Mouse (Mus musculus) bone marrow macrophage, adult 2 months (primary cell): Measurements from ENCODE around the gene Hist1h4a. TPM values are rescaled to one million over a fixed set of nuclear protein-coding genes. Genes with fewer than 3 reads are reported as not detected.

ENCODE experiments used
- H3K27ac ChIP-seq: 2 replicates; pipeline ENCODE4 v1.5.1; 2012; ENCODE audit warnings: low read depth, low read length; ENCODE audit not compliant: insufficient read depth
- H3K4me1 ChIP-seq: 2 replicates; pipeline ENCODE4 v1.6.1; 2012; ENCODE audit warnings: low read length; ENCODE audit not compliant: control insufficient read depth, insufficient read depth
- H3K4me3 ChIP-seq: 2 replicates; pipeline ENCODE4 v1.5.1; 2012; ENCODE audit warnings: mild to moderate bottlenecking, low read length, moderate library complexity; ENCODE audit not compliant: insufficient read depth
- CTCF ChIP-seq: IDR thresholded peaks from 2 replicates; pipeline ENCODE4 v1.5.1; 2012; ENCODE audit warnings: low read depth, mild to moderate bottlenecking, low read length, moderate library complexity
- POLR2A ChIP-seq: IDR thresholded peaks from 2 replicates; pipeline ENCODE4 v1.6.1; 2012; ENCODE audit warnings: mild to moderate bottlenecking, low read depth, low read length, borderline replicate concordance
- polyA plus RNA-seq: library from polyadenylated mRNA; stranded (reverse); fragments of >200 nt; gene quantifications from 2 replicates; pipeline ENCODE4 v1.2.4, GENCODE M21; 2012; ENCODE audit not compliant: missing spikeins, insufficient read depth, insufficient read length

The Hist1h4a gene
- polyA plus RNA-seq, 1 experiment: not detected

DNA sequence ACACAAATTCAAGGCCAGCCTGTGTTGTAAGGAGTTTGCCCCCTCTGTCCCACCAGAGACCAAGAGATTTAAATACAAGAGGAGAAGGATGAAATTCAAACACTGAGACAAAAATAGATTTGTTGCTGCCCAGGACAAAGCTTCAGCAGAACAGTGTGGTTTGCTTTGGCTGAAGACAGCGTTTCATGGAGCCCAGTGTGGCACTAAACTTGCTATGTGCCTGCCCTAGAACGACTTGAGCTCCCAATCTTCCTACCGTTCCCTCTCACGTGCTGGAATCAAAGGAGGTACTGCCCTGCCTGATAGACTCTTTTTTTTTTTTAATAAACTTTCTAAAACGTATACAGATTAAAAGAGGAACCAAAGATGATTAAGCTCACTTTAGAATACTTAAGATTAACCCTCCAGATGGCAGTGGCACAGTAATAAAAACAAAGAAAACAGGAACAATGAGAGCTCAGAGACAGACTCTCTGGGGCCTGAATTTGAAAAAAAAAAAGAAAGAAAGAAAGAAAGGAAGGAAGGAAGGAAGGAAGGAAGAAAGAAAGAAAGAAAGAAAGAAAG lies 7.9 kb upstream of the Hist1h4a start:
- H3K4me1 ChIP-seq: peaks cover 17% of the 10 kb centered on the region
- peak overlapping the region; percentile 83 for H3K27ac ChIP-seq
- TF ChIP-seq POLR2A (no peak), CTCF (no peak)
- peak overlapping the region; percentile 7; the same call in 1 of the 2 replicates for H3K4me3 ChIP-seq

DNA sequence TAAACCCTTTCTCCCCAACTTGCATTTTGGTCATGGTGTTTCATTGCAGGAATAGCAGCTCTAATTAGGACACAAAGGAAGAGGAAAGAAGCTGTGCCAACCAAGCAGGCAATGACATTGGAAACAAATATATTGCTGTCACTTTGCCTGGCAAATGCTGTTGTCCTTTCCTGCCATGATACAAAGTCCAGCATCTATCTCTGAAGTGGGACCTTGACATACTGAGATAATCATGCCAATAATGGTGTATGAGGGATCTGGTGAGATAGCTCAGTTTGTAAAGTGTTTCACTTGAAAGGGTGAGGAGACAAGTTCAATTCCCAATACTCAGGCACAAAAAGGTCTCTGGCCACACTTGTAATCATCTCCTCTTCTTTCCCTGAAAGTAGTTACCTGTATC lies 5.7 kb upstream of the Hist1h4a start:
- H3K4me1 ChIP-seq: peaks cover 25% of the 10 kb centered on the region
- H3K27ac ChIP-seq: no peak overlapping the region
- no peak overlapping the region for H3K4me3 ChIP-seq
- no peak for TF ChIP-seq POLR2A
- TF ChIP-seq CTCF: no peak

DNA sequence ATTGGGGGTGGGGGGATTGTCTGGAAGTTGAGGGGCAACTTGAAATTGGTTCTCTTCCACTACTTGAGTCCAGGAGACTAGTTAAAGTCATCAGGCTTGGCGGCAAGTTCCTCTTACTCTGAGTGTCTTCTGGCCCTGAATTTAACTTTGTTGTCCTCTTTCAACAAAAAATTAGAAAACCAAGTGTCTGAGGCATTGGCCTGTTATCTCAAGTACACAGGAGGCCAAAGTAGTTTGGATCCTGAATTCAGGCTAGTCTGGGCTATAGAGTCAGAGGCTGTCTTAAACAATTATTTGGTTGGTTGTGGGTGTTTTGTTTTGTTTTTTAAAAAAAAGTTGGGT lies 4.1 kb upstream of the Hist1h4a start:
- Histone ChIP-seq H3K4me3 (no peak overlapping the region), H3K27ac (no peak overlapping the region), H3K4me1 (peaks cover 28% of the 10 kb centered on the region)
- TF ChIP-seq POLR2A (no peak), CTCF (no peak)

DNA sequence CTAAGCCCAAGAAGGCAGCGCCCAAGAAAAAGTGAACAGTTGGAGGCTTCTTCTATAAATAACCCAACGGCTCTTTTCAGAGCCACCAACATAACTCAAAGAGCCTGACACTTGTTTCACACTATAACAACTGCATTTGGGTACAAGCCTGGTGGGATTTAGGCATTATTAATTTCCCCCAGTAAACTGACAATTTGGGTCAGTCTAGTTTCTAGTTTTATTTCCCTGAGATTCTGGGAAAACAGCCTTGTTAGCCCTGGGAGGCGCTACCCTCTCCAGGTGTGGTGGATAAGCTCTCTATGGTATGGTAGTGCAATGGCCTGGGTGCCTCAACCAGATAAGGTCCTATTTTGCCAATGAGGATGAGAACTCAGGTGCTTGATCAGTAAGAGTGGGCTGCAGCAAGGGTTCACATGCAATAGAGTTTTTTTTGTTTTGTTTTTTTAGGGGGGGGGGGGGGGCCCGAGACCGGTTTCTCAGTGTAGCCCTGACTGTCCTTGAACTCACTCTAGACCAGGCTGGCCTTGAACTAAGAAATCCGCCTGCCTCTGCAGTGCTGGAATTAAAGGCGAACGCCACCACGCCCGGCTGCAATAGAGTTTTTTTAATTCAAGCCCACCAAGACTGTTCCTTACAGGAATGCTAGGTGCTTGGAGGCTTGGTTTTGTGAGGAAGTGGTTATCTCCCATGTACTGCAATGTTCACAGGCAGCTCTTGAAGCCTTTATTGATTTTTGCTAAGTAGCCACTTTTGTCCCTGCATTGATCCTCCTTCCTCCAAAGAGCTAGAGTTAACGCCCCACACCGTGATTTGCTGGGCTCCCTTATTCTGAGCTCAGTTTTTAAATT lies 3.5 kb upstream of the Hist1h4a start:
- peak overlapping the region; percentile 59 for H3K27ac ChIP-seq

GRCm38 (mm10) chr13:23763586-23764323 lies 2.7 kb upstream of the Hist1h4a start, which contains the start of gene Hist1h1a:
Gene Hist1h1a (plus strand): TSS chr13:23763666.
- Histone ChIP-seq H3K4me3 (peak within 1 kb of the TSS; percentile 59), H3K27ac (peak within 1 kb of the TSS; percentile 72), H3K4me1 (peaks cover 24% of the 10 kb centered on the region)
- no peak for TF ChIP-seq CTCF
- TF ChIP-seq POLR2A: 0 out of 2 replicates have a peak, but pooled peaks have one; percentile 80

More for the DNA sequence above, 3.5 kb upstream of the Hist1h4a start:
- TF ChIP-seq POLR2A (no peak), CTCF (no peak)
- Histone ChIP-seq H3K4me1 (peaks cover 29% of the 10 kb centered on the region), H3K4me3 (peak overlapping the region; percentile 59)

GRCm38 (mm10) chr13:23763242-23763585 lies 2.2 kb upstream of the Hist1h4a start:
- H3K4me1 ChIP-seq: peaks cover 22% of the 10 kb centered on the region
- H3K27ac ChIP-seq: peak overlapping the region; percentile 72
- peak overlapping the region; percentile 59 for H3K4me3 ChIP-seq
- TF ChIP-seq POLR2A (no peak), CTCF (no peak)

DNA sequence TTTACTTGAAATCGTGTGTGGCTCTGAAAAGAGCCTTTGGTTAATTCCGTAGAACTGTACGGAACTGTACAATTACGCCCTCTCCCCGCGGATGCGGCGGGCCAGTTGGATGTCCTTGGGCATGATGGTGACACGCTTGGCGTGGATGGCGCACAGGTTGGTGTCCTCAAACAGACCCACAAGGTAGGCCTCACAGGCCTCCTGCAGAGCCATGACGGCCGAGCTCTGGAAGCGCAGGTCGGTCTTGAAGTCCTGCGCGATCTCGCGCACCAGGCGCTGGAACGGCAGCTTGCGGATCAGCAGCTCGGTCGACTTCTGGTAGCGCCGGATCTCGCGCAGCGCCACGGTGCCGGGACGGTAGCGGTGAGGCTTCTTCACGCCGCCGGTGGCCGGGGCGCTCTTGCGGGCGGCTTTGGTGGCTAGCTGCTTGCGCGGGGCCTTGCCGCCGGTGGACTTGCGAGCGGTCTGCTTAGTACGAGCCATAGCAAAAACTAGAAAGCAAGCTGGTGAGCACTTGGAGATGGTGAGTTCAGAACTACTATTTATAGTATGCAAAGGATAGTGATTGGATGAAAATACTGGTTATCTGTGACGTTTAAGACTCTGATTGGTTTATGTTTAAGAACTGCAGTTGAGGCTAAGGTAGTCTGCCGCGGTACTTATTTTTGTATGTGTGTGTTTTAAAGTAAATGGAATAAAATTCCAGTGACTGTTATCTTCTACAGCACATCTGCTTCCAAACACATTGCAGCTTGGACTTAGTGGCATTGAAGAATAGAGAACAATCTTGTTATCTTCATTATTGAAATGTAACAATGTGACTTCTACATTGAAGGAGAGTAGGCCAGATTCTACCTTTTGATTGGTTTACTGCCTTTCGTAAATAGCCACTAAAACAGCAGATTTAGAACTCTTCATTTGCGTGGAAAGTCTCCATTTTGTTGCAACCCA lies 1.1 kb upstream of the Hist1h4a start, which contains the start of gene Hist1h3a:
Gene Hist1h3a (minus strand): TSS at position 516 of the 951 bp plus-strand sequence.
- Histone ChIP-seq H3K4me1 (peaks cover 22% of the 10 kb centered on the region), H3K27ac (peak within 1 kb of the TSS; percentile 72), H3K4me3 (peak within 1 kb of the TSS; percentile 59)

DNA sequence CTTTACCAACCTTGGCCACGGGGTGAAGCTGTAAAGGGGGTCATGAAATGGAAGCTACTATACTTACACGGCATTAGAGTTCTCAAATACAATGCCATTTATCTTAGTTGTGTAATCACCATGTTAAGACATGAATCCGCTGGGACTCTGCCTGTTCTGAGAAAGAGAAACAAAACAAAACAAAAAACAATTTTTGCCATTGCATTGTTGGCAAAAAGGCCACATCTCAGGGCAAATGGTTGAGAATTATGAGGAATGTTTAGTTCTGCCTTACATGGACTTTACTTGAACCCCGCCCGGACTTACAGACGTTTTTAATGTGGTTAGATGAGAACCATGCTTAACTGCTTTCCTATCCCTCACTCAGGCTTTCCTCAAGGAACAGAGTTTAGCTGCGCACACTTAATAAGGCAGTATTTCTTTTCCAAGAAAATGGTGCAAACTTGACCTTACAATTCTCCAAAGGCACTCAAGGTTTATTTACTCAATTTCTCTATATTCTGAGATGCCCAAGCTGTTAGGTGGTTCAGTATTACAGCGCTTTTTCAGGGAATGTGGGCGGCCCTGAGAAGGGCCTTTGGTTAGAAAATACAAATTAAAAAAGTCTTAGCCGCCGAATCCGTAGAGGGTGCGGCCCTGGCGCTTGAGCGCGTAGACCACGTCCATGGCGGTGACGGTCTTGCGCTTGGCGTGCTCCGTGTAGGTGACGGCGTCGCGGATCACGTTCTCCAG lies 624 bp downstream of the Hist1h4a start:
- peaks cover 25% of the 10 kb centered on the region for H3K4me1 ChIP-seq
- peak overlapping the region; percentile 40 for H3K27ac ChIP-seq
- H3K4me3 ChIP-seq: peak overlapping the region; percentile 58
- no peak for TF ChIP-seq CTCF
- no peak for TF ChIP-seq POLR2A
